Mouse (Mus musculus) heart, postnatal 0 days (tissue): ENCODE results near the gene Cachd1.

Experiments
- CTCF ChIP-seq: IDR thresholded peaks from 2 replicates; pipeline ENCODE4 v1.5.1; 2016; ENCODE audit warnings: antibody characterized with exemption, control low read depth, low read depth
- EP300 ChIP-seq: IDR thresholded peaks from 2 replicates; pipeline ENCODE4 v1.6.1; 2016; ENCODE audit warnings: antibody characterized with exemption, low read depth

- TF ChIP-seq EP300 (no peak), CTCF (no peak)
These were observed 135.2 kb downstream of the Cachd1 start for GRCm38 (mm10) chr4:100911658-100912057.
